Mouse (Mus musculus): ENCODE measurements at regions not wholly inside any gene's neighbourhood (a gene's known extent, or its start where the extent isn't known, plus 50 kb on each side); places are given as distances from the start of the nearest gene placed in this dataset.

GRCm38 (mm10) chr9:47422151-47422599, 107.8 kb upstream of the Cadm1 start:
- TF ChIP-seq MYOD1 (IDR thresholded peaks at IDR 0.05; ENCODE audit: control insufficient read depth in 1 of 3, insufficient read length in 2 of 3, low read depth in 2 of 3), result no peak
- no peak for TF ChIP-seq MAX (IDR thresholded peaks at IDR 0.05; ENCODE audit: low read depth)
- TF ChIP-seq POLR2AphosphoS2 (IDR thresholded peaks at IDR 0.05; ENCODE audit: insufficient read length, low read depth), result no peak
- no peak for TF ChIP-seq CEBPB (IDR thresholded peaks at IDR 0.05; ENCODE audit: insufficient read depth, poor library complexity, severe bottlenecking)
- TF ChIP-seq TCF12 (IDR thresholded peaks at IDR 0.05; ENCODE audit: insufficient read depth, poor library complexity, severe bottlenecking), result no peak
- no peak for TF ChIP-seq POLR2A (IDR thresholded peaks at IDR 0.05; ENCODE audit: insufficient read length, low read depth)
- TF ChIP-seq REST (IDR thresholded peaks at IDR 0.05; ENCODE audit: insufficient read depth, insufficient read length), result no peak

Data from myocyte (in vitro differentiated cells).